Mouse (Mus musculus) heart, embryonic 12.5 days (tissue): ENCODE measurements around the gene Nfkbia. TPM values are rescaled to one million over a fixed set of nuclear protein-coding genes. Genes with fewer than 3 reads are reported as not detected.

Experiments
- ATAC-seq: fragments of 200-750 bp; cut with Nextera tagmentation; 2 replicates; pipeline ENCODE4 v1.8.0; 2017; ENCODE audit warnings: moderate TSS enrichment, moderate library complexity; ENCODE audit not compliant: insufficient number of reproducible peaks, low FRiP score
- H3K27ac ChIP-seq: fragments of 300-500 bp; sonication (generic); 2 replicates; pipeline ENCODE4 v1.5.1; 2016; ENCODE audit warnings: mild to moderate bottlenecking, moderate library complexity; ENCODE audit not compliant: poor library complexity, severe bottlenecking
- H3K27me3 ChIP-seq: fragments of 300-500 bp; sonication (generic); replicated peaks from 2 replicates; pipeline ENCODE4 v1.6.1; 2016; ENCODE audit warnings: mild to moderate bottlenecking, moderate library complexity
- H3K36me3 ChIP-seq: fragments of 300-500 bp; sonication (generic); 2 replicates; pipeline ENCODE4 v1.6.1; 2016; ENCODE audit warnings: mild to moderate bottlenecking, moderate library complexity
- H3K4me1 ChIP-seq: fragments of 300-500 bp; sonication (generic); replicated peaks from 2 replicates; pipeline ENCODE4 v1.6.1; 2016; ENCODE audit warnings: mild to moderate bottlenecking
- H3K4me2 ChIP-seq: fragments of 300-500 bp; sonication (generic); 2 replicates; pipeline ENCODE4 v1.6.1; 2016; ENCODE audit warnings: mild to moderate bottlenecking, moderate library complexity
- H3K4me3 ChIP-seq: fragments of 300-500 bp; sonication (generic); 2 replicates; pipeline ENCODE4 v1.5.1; 2016; ENCODE audit warnings: mild to moderate bottlenecking
- H3K9ac ChIP-seq: fragments of 300-500 bp; sonication (generic); 2 replicates; pipeline ENCODE4 v1.6.1; 2016; ENCODE audit warnings: mild to moderate bottlenecking, moderate library complexity
- H3K9me3 ChIP-seq: fragments of 300-500 bp; sonication (generic); replicated peaks from 2 replicates; pipeline ENCODE4 v1.6.1; 2016; ENCODE audit warnings: mild to moderate bottlenecking, moderate library complexity
- WGBS: fragments of 180-500 bp; shearing (Covaris S2); methylation state at CpG from one replicate; pipeline ENCODE4 v1.1.7; 2016; 5-methylcytosine and 5-hydroxymethylcytosine counted together
- polyA plus RNA-seq: library from polyadenylated mRNA; unstranded; fragments of >200 nt; fragmentation: Nextera tagmentation; extraction: Ambion mirVana; gene quantifications from 2 replicates; pipeline ENCODE4 v1.2.1, GENCODE M21; 2016

The Nfkbia gene
- polyA plus RNA-seq, 1 experiment from 2014 or later = 38.8 TPM

GRCm38 (mm10) chr12:55440416-55440815, 52.0 kb downstream of the Nfkbia start:
- peaks cover 46% of the 10 kb centered on the region for H3K4me1 ChIP-seq

More at GRCm38 (mm10) chr12:55440416-55440815, 52.0 kb downstream of the Nfkbia start:
- Histone ChIP-seq H3K4me2 (no peak overlapping the region), H3K4me3 (no peak overlapping the region), H3K27ac (no peak overlapping the region), H3K9ac (no peak overlapping the region), H3K27me3 (no peaks in the 10 kb centered on the region), H3K9me3 (no peaks in the 10 kb centered on the region), H3K36me3 (no peaks in the 10 kb centered on the region)
- no peak for ATAC-seq
- WGBS = 78% methylated on average over 5 of the region's 5 CpGs

Other genes starting within 250 kb of the Nfkbia start
- gene 1110008L16Rik, start 193.1 kb downstream of the Nfkbia start, polyA plus RNA-seq = 12.1 and 12.2 TPM in 2 replicates
- gene Ppp2r3c, start 189.6 kb downstream of the Nfkbia start, polyA plus RNA-seq = 11.6 and 12.7 TPM in 2 replicates
- 298 and 308 TPM in 2 replicates for gene Psma6, start 108.4 kb downstream of the Nfkbia start, polyA plus RNA-seq
- not detected in 2 replicates for gene Aldoart2, start 72.6 kb upstream of the Nfkbia start, polyA plus RNA-seq
- gene Insm2, start 106.8 kb upstream of the Nfkbia start, polyA plus RNA-seq = 0.10 TPM in 1 of 2 replicates, not detected in the other